Mouse (Mus musculus): ENCODE measurements at regions not wholly inside any gene's neighbourhood (a gene's known extent, or its start where the extent isn't known, plus 50 kb on each side); places are given as distances from the start of the nearest gene placed in this dataset.

GRCm38 (mm10) chr11:112718547-112718946 lies 63.5 kb upstream of the Sox9 start:
- ATAC-seq (ENCODE audit: low FRiP score): no peak
- WGBS: 84% methylated on average over 2 of the region's 2 CpGs
- no peaks in the 10 kb centered on the region for H3K4me1 ChIP-seq (replicated peaks; ENCODE audit: control insufficient read depth, insufficient read depth, low read length)

DNA sequence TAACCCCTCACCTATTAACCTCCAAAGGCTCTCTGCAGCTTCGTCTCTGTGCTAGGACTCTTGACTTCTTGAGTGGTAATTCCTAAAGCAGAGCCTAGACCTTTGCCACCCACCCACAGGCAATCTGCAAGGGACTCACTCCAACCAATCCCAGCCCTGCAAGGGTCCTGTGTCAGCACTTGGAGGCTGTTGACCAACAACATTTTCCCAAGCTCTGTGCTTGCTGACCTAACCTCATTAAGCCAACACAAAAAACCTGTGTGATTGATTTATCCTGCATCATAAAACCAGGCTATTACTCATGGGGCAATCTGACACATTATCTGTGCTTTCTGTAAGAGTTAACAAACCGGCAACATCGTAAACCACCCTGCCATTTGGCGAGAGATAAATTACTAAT lies 61.4 kb upstream of the Sox9 start:
- Histone ChIP-seq H3K27me3 (ENCODE audit: control insufficient read depth, insufficient read depth, low read length) (no peaks in the 10 kb centered on the region), H3K4me1 (replicated peaks; ENCODE audit: control insufficient read depth, insufficient read depth, low read length) (no peaks in the 10 kb centered on the region), H3K27ac (ENCODE audit: low read depth, low read length) (no peak overlapping the region), H3K4me2 (replicated peaks; ENCODE audit: low read depth, low read length) (no peak overlapping the region), H3K9ac (ENCODE audit: low read depth, low read length) (no peak overlapping the region), H3K4me3 (ENCODE audit: low read depth, low read length) (no peak overlapping the region), H3K36me3 (ENCODE audit: control insufficient read depth, insufficient read depth, low read length) (no peaks in the 10 kb centered on the region), H3K9me3 (ENCODE audit: control insufficient read depth, low read length) (no peaks in the 10 kb centered on the region)
- no peak for ATAC-seq (ENCODE audit: low FRiP score)
- WGBS: 83% methylated on average over 4 of the region's 4 CpGs
- DNase-seq (ENCODE audit: low spot score): no peak

More at GRCm38 (mm10) chr11:112718547-112718946, 63.5 kb upstream of the Sox9 start:
- H3K36me3 ChIP-seq (ENCODE audit: control insufficient read depth, insufficient read depth, low read length): no peaks in the 10 kb centered on the region
- H3K4me3 ChIP-seq (ENCODE audit: low read depth, low read length): no peak overlapping the region
- no peaks in the 10 kb centered on the region for H3K27me3 ChIP-seq (ENCODE audit: control insufficient read depth, insufficient read depth, low read length)
- H3K9ac ChIP-seq (ENCODE audit: low read depth, low read length): no peak overlapping the region
- H3K4me2 ChIP-seq (replicated peaks; ENCODE audit: low read depth, low read length): no peak overlapping the region
- DNase-seq (ENCODE audit: low spot score): no peak
- H3K27ac ChIP-seq (ENCODE audit: low read depth, low read length): no peak overlapping the region
- no peaks in the 10 kb centered on the region for H3K9me3 ChIP-seq (ENCODE audit: control insufficient read depth, low read length)

DNA sequence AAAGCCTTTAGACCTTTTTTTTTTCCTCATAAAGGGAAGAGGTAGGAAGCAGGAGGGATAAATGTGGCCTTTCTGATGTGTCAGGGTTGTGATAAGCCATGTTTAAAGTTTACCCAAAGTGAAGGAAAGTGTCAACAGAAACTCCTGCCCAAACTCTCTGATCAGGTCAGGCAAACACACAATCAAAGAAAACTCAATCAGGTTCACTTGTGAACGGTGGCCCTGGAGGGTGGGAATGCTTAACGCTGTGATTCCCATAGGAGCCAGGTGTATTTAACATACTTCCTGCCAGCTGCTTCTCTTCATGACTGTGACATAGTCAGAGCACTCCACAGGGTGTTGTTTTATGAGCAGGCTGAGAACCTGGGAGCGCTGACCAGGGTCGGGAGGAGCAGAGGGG lies 59.1 kb upstream of the Sox9 start:
- ATAC-seq (ENCODE audit: low FRiP score) (no peak), DNase-seq (ENCODE audit: low spot score) (no peak)
- Histone ChIP-seq H3K9ac (ENCODE audit: low read depth, low read length) (no peak overlapping the region), H3K9me3 (ENCODE audit: control insufficient read depth, low read length) (no peaks in the 10 kb centered on the region), H3K36me3 (ENCODE audit: control insufficient read depth, insufficient read depth, low read length) (no peaks in the 10 kb centered on the region), H3K27me3 (ENCODE audit: control insufficient read depth, insufficient read depth, low read length) (no peaks in the 10 kb centered on the region), H3K4me3 (ENCODE audit: low read depth, low read length) (no peak overlapping the region), H3K4me1 (replicated peaks; ENCODE audit: control insufficient read depth, insufficient read depth, low read length) (no peaks in the 10 kb centered on the region), H3K27ac (ENCODE audit: low read depth, low read length) (no peak overlapping the region), H3K4me2 (replicated peaks; ENCODE audit: low read depth, low read length) (no peak overlapping the region)
- WGBS: 75% methylated on average over 4 of the region's 4 CpGs

GRCm38 (mm10) chr11:112728154-112728952 lies 53.7 kb upstream of the Sox9 start:
- H3K9ac ChIP-seq (ENCODE audit: low read depth, low read length): no peak overlapping the region
- no peak for DNase-seq (ENCODE audit: low spot score)
- 32% methylated on average over 15 of the region's 15 CpGs for WGBS
- H3K27me3 ChIP-seq (ENCODE audit: control insufficient read depth, insufficient read depth, low read length): no peaks in the 10 kb centered on the region
- H3K9me3 ChIP-seq (ENCODE audit: control insufficient read depth, low read length): no peaks in the 10 kb centered on the region
- no peak overlapping the region for H3K4me3 ChIP-seq (ENCODE audit: low read depth, low read length)
- no peaks in the 10 kb centered on the region for H3K36me3 ChIP-seq (ENCODE audit: control insufficient read depth, insufficient read depth, low read length)
- ATAC-seq (ENCODE audit: low FRiP score): no peak
- H3K4me1 ChIP-seq (replicated peaks; ENCODE audit: control insufficient read depth, insufficient read depth, low read length): no peaks in the 10 kb centered on the region; the same call in 1 of the 2 replicates
- no peak overlapping the region for H3K27ac ChIP-seq (ENCODE audit: low read depth, low read length)
- H3K4me2 ChIP-seq (replicated peaks; ENCODE audit: low read depth, low read length): no peak overlapping the region

All from hindbrain, embryonic 11.5 days (tissue).